Mouse (Mus musculus): ENCODE data around the gene Slc12a1.
"Not testable (repeated sequence)": the region's sequence is repeated elsewhere in the genome, so short reads cannot be mapped to it uniquely, and the experiment has no call there.

Gene Slc12a1

GRCm38 (mm10) chr2:125152388-125152787 is at the start of gene Slc12a1:
TSS of gene Slc12a1 (plus strand) at chr2:125152505.
- DNase-seq = no peak

- not testable (repeated sequence) for DNase-seq
Observed at GRCm38 (mm10) chr2:125104491-125104890, 47.8 kb upstream of the Slc12a1 start.

GRCm38 (mm10) chr2:125106536-125106935 is 45.8 kb upstream of the Slc12a1 start:
- DNase-seq = not testable (repeated sequence)

- no peak for DNase-seq
Observed at GRCm38 (mm10) chr2:125119381-125120110, 32.8 kb upstream of the Slc12a1 start.

- no peak for DNase-seq
Observed at GRCm38 (mm10) chr2:125122288-125122623, 30.0 kb upstream of the Slc12a1 start.

GRCm38 (mm10) chr2:125122624-125123476 is 29.5 kb upstream of the Slc12a1 start:
- DNase-seq = peak; percentile 56

- peak; percentile 91 for DNase-seq
Observed at GRCm38 (mm10) chr2:125123477-125123852, 28.8 kb upstream of the Slc12a1 start, which contains the start of gene Myef2. TSS of gene Myef2 (minus strand) at chr2:125123661.

- no peak for DNase-seq
Observed at GRCm38 (mm10) chr2:125125824-125126223, 26.5 kb upstream of the Slc12a1 start.

- DNase-seq = no peak
Observed at GRCm38 (mm10) chr2:125126792-125127191, 25.5 kb upstream of the Slc12a1 start.

GRCm38 (mm10) chr2:125134113-125134512 is 18.2 kb upstream of the Slc12a1 start:
- DNase-seq = no peak

GRCm38 (mm10) chr2:125135903-125136811 is 16.1 kb upstream of the Slc12a1 start, which contains the start of gene Ctxn2:
TSS of gene Ctxn2 (plus strand) at chr2:125136692.
- DNase-seq = peak; percentile 80

- no peak for DNase-seq
Observed at GRCm38 (mm10) chr2:125136846-125137245, 15.5 kb upstream of the Slc12a1 start.

GRCm38 (mm10) chr2:125142336-125142735 is 10.0 kb upstream of the Slc12a1 start:
- no peak for DNase-seq

GRCm38 (mm10) chr2:125154294-125154693 is 2.0 kb downstream of the Slc12a1 start:
- DNase-seq = no peak

GRCm38 (mm10) chr2:125155504-125155903 is 3.2 kb downstream of the Slc12a1 start:
- DNase-seq = no peak

- no peak for DNase-seq
Observed at GRCm38 (mm10) chr2:125162012-125162470, 9.7 kb downstream of the Slc12a1 start.

- DNase-seq = no peak
Observed at GRCm38 (mm10) chr2:125178225-125178798, 26.0 kb downstream of the Slc12a1 start.

GRCm38 (mm10) chr2:125187904-125188303 is 35.6 kb downstream of the Slc12a1 start:
- DNase-seq = no peak

GRCm38 (mm10) chr2:125189197-125189596 is 36.9 kb downstream of the Slc12a1 start:
- peak; percentile 35 for DNase-seq

GRCm38 (mm10) chr2:125192905-125193304 is 40.6 kb downstream of the Slc12a1 start:
- DNase-seq = no peak

GRCm38 (mm10) chr2:125196771-125197170 is 44.5 kb downstream of the Slc12a1 start:
- DNase-seq = no peak

- no peak for DNase-seq
Observed at GRCm38 (mm10) chr2:125208894-125209596, 56.7 kb downstream of the Slc12a1 start.
